Mouse (Mus musculus): Measurements from ENCODE around the gene Gm16867.
"Not testable (repeated sequence)": the region's sequence is repeated elsewhere in the genome, so short reads cannot be mapped to it uniquely, and the experiment has no call there.

The Gm16867 gene

DNA sequence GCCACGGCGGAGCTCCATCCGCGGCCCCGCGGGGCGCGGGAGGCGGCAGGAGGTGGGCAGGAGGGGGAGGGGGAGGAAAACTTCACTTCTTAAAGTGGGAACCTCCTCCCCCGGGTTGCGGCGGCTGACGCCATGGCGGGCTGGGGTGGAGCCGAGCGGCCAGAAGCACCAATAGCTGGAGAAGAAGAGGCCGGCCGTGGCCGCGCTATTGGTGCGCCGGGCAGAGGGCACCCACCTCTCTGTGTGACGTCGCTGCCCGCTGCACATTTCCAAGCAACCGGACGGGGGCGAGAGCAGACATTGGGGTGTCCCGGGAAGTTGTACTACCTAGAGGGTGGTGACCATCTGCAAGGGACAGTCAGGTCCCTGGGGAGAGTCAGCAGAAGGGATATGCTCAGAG is at the start of gene Gm16867:
Gene Gm16867, minus strand, starts transcription at position 189 of the 400 bp plus-strand sequence.
- DNase-seq (ENCODE audit: low read depth): not testable (repeated sequence)

GRCm38 (mm10) chr14:69547310-69547709 is 44.1 kb upstream of the Gm16867 start:
- not testable (repeated sequence) for DNase-seq (ENCODE audit: low read depth)

- not testable (repeated sequence) for DNase-seq (ENCODE audit: low read depth)
Measured at GRCm38 (mm10) chr14:69545052-69545451, 41.9 kb upstream of the Gm16867 start.

GRCm38 (mm10) chr14:69544033-69544432 is 40.9 kb upstream of the Gm16867 start:
- DNase-seq (ENCODE audit: low read depth): not testable (repeated sequence)

DNA sequence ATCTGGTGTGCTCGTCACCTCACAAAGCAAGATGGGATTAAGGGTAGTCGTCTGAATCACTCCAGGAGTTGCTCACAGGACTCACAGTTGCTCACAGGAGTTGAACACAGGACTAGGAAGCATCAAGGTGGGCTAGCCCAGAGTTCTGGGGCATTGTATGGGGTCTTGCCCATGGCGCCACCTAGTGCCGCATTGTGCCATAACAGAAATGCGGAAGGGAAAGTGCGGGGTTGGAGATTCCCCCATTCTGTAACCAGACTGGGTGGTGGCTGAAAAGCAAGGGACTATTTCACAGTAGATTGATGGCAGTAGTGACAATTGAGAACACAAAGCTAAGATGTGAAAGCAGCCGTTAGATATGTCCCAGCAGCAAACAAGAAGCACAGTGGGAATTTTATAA is 39.5 kb upstream of the Gm16867 start:
- not testable (repeated sequence) for DNase-seq (ENCODE audit: low read depth)

- not testable (repeated sequence) for DNase-seq (ENCODE audit: low read depth)
Measured at GRCm38 (mm10) chr14:69540113-69540512, 37.0 kb upstream of the Gm16867 start.

- not testable (repeated sequence) for DNase-seq (ENCODE audit: low read depth)
Measured at GRCm38 (mm10) chr14:69536539-69536938, 33.4 kb upstream of the Gm16867 start.

DNA sequence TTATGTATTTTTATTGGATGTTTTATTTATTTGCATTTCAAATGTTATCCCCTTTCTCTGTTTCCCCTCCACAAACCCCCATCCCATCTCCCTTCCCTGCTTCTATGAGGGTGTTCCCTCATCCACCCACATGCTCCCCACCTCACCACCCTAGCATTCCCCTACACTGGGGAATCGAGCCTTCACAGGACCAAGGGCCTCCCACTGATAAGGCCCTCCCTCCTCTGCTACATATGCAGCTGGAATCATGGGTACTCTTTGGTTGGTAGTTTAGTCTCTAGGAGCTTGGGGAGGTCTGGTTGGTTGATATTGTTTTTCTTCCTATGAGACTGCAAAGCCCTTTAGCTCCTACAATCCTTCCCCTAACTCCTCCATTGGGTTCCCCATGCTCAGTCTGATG is 23.0 kb upstream of the Gm16867 start:
- DNase-seq (ENCODE audit: low read depth): not testable (repeated sequence)

DNA sequence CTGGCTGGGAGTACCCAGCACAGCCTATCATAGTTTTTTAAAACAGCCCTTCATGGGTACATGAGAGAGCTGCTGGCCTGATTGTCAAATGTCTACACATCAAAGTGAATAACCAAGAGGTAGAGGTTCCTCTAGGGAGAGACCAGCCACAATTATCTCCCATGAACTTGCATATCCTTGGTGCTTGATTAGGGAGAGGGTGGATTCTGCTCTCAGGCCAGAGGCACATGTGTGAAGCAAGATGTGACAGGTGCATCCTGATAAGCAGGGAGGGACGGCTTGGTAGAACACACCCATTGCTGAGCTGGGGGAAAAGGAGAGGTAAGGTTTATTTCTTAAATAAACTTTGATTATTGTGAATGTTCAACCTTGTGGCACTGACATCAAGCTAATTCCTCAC is 19.8 kb upstream of the Gm16867 start:
- not testable (repeated sequence) for DNase-seq (ENCODE audit: low read depth)

DNA sequence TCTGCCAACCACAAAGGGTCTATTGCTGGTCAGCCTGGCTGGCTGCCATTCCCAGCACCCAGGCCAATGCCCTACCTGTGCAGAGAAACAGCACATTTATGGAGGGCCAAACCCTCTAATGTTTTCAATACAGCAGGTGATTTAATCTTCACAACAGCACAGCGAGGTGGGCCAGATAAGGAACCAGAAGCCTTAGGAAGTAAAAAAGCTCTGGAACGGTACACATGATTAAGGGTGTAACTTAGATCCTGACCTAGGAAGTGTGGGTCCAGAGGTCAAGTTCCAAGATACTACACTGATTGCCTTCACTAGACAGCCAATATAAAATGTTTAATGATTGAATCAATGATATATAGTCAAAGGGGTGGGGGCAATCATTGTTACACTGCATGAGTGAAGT is 17.6 kb upstream of the Gm16867 start:
- not testable (repeated sequence) for DNase-seq (ENCODE audit: low read depth)

- not testable (repeated sequence) for DNase-seq (ENCODE audit: low read depth)
Measured at GRCm38 (mm10) chr14:69512449-69512848, 9.3 kb upstream of the Gm16867 start, which contains the start of gene Gm27179. Gm27179 (minus strand) TSS chr14:69512549.

- not testable (repeated sequence) for DNase-seq (ENCODE audit: low read depth)
Measured at GRCm38 (mm10) chr14:69507000-69507399, 3.8 kb upstream of the Gm16867 start.

DNA sequence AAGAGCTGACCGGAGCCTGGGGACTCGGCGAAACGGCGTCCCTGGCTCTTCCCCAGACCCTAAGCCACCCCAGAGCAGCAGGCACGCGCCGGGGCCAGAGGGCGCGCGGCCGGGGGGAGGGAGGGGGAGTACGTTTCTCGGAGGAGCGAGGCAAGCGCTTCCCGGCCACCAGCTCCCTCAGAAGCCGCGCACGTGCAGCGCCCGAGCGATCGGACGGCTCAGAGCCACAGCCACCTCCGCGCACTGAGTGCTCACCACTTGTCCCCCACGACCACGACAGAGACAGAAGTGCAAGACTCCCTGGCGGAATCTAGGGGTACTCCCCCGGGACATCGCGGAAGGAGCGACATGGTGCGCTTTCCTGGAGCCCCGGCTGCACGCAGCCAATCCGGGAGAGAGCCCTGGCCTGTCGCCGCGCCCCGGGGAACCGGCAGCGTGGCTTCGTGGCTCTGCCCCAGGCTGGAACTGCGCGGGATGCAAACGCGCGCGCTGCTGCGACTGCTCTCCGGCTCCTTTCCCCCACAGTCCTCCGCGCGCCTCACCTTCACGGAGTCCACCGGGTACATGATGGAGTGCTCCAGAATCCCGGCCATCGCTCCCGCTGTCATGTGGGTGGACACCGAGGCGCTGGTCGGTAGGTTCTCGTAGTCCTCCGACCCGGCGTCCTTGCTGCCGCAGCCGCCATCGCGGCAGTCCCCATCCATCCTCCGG is 567 bp downstream of the Gm16867 start:
- not testable (repeated sequence) for DNase-seq (ENCODE audit: low read depth)

DNA sequence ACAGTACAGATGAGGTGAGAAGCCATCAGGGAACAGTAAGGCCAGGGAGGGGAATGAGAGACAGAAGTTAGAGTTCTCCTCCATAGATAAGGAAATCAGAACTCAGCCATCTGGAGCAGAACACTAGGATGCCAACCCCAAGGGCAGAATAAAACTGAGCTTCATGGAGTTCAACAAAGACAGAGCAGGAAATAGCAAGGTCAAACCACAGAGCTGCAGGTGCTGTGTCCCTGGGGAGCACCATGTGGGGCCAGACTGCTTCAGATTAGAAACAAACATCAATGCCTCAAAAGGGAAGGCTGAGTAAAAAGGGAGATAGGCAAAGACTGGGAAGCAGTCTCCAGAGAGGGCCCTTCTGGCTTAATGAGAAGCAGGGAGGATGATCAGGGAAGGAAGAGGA is 6.9 kb downstream of the Gm16867 start:
- DNase-seq (ENCODE audit: low read depth): not testable (repeated sequence)

- DNase-seq (ENCODE audit: low read depth): not testable (repeated sequence)
Measured at GRCm38 (mm10) chr14:69494946-69495345, 8.2 kb downstream of the Gm16867 start.

DNA sequence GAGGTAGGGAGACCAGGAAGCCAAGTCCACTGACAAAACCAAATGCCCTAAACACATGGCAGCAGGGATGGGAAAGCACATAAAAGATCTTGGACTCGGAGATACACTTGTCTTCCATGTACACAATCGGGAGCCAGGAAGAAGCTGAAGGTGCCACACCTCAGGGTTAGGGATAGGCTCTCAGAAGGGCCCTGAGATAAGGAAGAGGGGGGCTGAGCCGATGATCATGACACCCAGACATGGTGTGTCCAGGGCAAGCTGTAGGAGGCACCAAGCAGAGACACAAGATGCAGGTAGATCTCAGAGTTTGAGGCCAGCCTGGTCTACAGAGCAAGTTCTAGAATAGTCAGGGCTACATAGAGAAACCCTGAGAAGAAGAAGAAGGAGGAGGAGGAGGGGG is 8.6 kb downstream of the Gm16867 start:
- DNase-seq (ENCODE audit: low read depth): not testable (repeated sequence)

DNA sequence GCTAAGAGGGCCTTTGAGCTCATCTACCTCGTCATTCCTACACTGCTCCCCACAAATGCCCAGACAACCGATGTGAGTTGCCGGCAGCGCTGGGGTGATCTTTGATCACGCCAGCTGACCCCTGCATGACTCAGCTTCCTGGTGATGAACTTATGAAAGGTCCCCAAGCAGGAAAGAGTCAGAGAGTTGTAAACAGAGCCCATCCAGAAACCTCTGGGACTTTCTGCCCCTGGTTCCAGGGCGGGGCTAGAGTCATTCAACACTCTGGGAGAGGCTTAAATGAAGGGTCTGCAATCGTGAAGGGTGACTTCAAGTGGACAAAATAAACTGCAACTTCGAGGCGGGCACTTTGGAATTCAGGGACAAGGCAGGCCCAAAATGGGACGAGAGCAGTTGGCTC is 15.2 kb downstream of the Gm16867 start:
- DNase-seq (ENCODE audit: low read depth): not testable (repeated sequence)

GRCm38 (mm10) chr14:69485466-69486135 is 17.6 kb downstream of the Gm16867 start:
- DNase-seq (ENCODE audit: low read depth): not testable (repeated sequence)

GRCm38 (mm10) chr14:69473941-69474646 is 29.1 kb downstream of the Gm16867 start:
- DNase-seq (ENCODE audit: low read depth): not testable (repeated sequence)

- not testable (repeated sequence) for DNase-seq (ENCODE audit: low read depth)
Measured at GRCm38 (mm10) chr14:69473322-69473721, 29.8 kb downstream of the Gm16867 start.

- DNase-seq (ENCODE audit: low read depth): not testable (repeated sequence)
Measured at GRCm38 (mm10) chr14:69470122-69470708, 32.9 kb downstream of the Gm16867 start.

Measured in induced T-regulatory cell, adult 2 months (primary cell).